Mouse (Mus musculus): ENCODE data around the gene Rpa1. TPM values are rescaled to one million over a fixed set of nuclear protein-coding genes. Genes with fewer than 3 reads are reported as not detected.

Rpa1 gene
- polyA plus RNA-seq, 1 experiment from 2014 or later, result 67.1 TPM

DNA sequence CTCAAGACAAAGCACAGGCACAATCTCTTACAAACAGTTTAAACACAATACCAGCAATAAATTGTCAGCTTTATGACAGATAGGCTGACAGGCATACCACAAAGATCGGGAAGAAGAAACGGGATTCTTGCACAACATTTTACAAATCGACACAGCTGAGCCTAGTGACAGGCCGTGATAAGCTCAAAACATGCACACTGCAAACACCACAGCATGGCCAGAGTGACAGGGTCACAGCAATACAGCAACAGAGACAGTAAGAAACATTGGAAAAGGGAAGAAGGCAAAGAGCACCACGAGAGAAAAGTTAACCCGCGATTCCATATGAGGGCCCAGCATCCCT is 22.2 kb downstream of the Rpa1 start:
- Histone ChIP-seq H3K4me2 (ENCODE audit: low read length) (no peak overlapping the region), H3K9ac (replicated peaks; ENCODE audit: low read depth, low read length) (no peak overlapping the region), H3K27me3 (replicated peaks; ENCODE audit: control insufficient read depth, insufficient read depth, low read length) (no peaks in the 10 kb centered on the region), H3K27ac (ENCODE audit: low read length) (no peak overlapping the region), H3K4me1 (replicated peaks; ENCODE audit: control insufficient read depth, insufficient read depth, low read length) (peaks cover 3% of the 10 kb centered on the region; the same call in 1 of the 2 replicates), H3K4me3 (replicated peaks; ENCODE audit: low read length) (no peak overlapping the region), H3K36me3 (ENCODE audit: control insufficient read depth, insufficient read depth) (peaks cover 5% of the 10 kb centered on the region), H3K9me3 (ENCODE audit: control insufficient read depth, low read length) (no peaks in the 10 kb centered on the region)
- ATAC-seq, result no peak
- 88% methylated on average over 7 of the region's 7 CpGs for WGBS

- no peak overlapping the region for H3K27ac ChIP-seq (ENCODE audit: low read length)
- no peaks in the 10 kb centered on the region for H3K9me3 ChIP-seq (ENCODE audit: control insufficient read depth, low read length)
- no peak overlapping the region for H3K9ac ChIP-seq (replicated peaks; ENCODE audit: low read depth, low read length)
- H3K27me3 ChIP-seq (replicated peaks; ENCODE audit: control insufficient read depth, insufficient read depth, low read length), result no peaks in the 10 kb centered on the region
- H3K4me1 ChIP-seq (replicated peaks; ENCODE audit: control insufficient read depth, insufficient read depth, low read length), result peaks cover 5% of the 10 kb centered on the region; the same call in 1 of the 2 replicates
- H3K4me3 ChIP-seq (replicated peaks; ENCODE audit: low read length), result no peak overlapping the region
- ATAC-seq, result no peak
- H3K36me3 ChIP-seq (ENCODE audit: control insufficient read depth, insufficient read depth), result peaks cover 5% of the 10 kb centered on the region
- H3K4me2 ChIP-seq (ENCODE audit: low read length), result no peak overlapping the region
- WGBS, result 75% methylated on average over 16 of the region's 16 CpGs
These were observed 22.8 kb downstream of the Rpa1 start for GRCm38 (mm10) chr11:75325116-75325968.

DNA sequence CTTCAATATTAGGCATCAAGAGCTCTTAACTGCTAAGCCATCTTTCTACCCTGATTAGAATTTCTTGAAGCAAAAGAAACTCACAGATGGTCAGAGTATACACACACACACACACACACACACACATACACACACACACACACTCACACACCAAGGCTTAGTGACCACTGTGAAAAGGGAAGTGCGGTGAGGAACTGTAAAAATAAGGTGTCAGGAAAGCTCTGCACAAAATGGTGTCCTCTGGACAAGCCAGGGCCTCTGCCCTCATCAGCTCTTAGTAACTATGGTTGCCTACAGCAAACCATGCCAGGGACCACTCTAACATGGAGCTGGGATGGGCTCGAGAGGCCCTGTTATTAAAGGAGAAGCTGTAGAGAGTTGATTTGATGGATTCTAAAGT is 23.7 kb downstream of the Rpa1 start:
- Histone ChIP-seq H3K27ac (ENCODE audit: low read length) (no peak overlapping the region), H3K27me3 (replicated peaks; ENCODE audit: control insufficient read depth, insufficient read depth, low read length) (no peaks in the 10 kb centered on the region), H3K9ac (replicated peaks; ENCODE audit: low read depth, low read length) (no peak overlapping the region), H3K36me3 (ENCODE audit: control insufficient read depth, insufficient read depth) (peaks cover 5% of the 10 kb centered on the region), H3K4me2 (ENCODE audit: low read length) (no peak overlapping the region), H3K4me1 (replicated peaks; ENCODE audit: control insufficient read depth, insufficient read depth, low read length) (peaks cover 5% of the 10 kb centered on the region; the same call in 1 of the 2 replicates), H3K9me3 (ENCODE audit: control insufficient read depth, low read length) (no peaks in the 10 kb centered on the region), H3K4me3 (replicated peaks; ENCODE audit: low read length) (no peak overlapping the region)
- no peak for ATAC-seq
- 91% methylated on average over 2 of the region's 2 CpGs for WGBS

DNA sequence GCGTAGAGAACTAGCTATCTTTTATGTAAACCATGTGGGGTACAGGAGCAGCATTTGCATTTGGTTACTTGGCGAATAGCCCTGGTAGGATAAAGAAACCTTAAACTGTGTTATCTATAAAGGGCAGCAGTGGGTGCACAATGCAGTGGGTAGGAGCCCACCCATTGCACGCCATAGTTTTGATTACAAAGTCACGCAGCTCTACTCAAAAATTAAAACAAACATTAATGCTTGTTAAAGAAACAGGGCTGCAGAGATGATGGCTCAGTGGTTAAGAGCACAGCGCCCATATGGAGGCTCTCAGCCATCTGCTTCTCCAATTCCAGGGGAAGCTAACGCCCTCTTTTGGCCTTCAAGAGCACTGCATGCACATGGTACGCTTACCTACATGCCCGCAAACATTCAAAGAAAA is 24.8 kb downstream of the Rpa1 start:
- peaks cover 4% of the 10 kb centered on the region for H3K36me3 ChIP-seq (ENCODE audit: control insufficient read depth, insufficient read depth)
- WGBS, result 77% methylated on average over 8 of the region's 8 CpGs
- H3K4me3 ChIP-seq (replicated peaks; ENCODE audit: low read length), result no peak overlapping the region
- no peak overlapping the region for H3K27ac ChIP-seq (ENCODE audit: low read length)
- H3K9ac ChIP-seq (replicated peaks; ENCODE audit: low read depth, low read length), result no peak overlapping the region
- no peak for ATAC-seq
- H3K27me3 ChIP-seq (replicated peaks; ENCODE audit: control insufficient read depth, insufficient read depth, low read length), result no peaks in the 10 kb centered on the region
- H3K9me3 ChIP-seq (ENCODE audit: control insufficient read depth, low read length), result no peaks in the 10 kb centered on the region
- H3K4me1 ChIP-seq (replicated peaks; ENCODE audit: control insufficient read depth, insufficient read depth, low read length), result peaks cover 11% of the 10 kb centered on the region; the same call in 1 of the 2 replicates
- no peak overlapping the region for H3K4me2 ChIP-seq (ENCODE audit: low read length)

DNA sequence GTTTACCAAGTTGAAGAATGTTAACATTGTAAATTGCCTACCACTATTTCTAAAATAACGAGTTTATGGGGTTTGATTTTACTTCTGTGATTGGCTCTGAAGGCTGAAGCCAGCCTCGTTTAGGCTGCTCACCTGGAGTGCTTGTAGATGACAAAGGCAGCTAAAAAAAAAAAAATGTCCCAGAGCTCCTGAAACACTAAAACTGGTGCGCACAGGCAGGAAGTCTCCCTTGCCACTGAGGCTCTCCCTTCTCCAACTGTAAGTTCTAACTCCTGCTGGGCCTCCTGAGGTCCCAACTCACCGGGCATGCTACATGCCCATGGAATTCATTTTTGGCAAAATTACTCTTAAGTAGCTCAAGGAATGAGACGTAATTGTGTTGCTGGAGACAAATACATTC is 28.9 kb downstream of the Rpa1 start:
- Histone ChIP-seq H3K9ac (replicated peaks; ENCODE audit: low read depth, low read length) (no peak overlapping the region), H3K4me2 (ENCODE audit: low read length) (no peak overlapping the region), H3K36me3 (ENCODE audit: control insufficient read depth, insufficient read depth) (peaks cover 4% of the 10 kb centered on the region; the same call in 1 of the 2 replicates), H3K27ac (ENCODE audit: low read length) (no peak overlapping the region), H3K4me3 (replicated peaks; ENCODE audit: low read length) (no peak overlapping the region), H3K27me3 (replicated peaks; ENCODE audit: control insufficient read depth, insufficient read depth, low read length) (no peaks in the 10 kb centered on the region), H3K9me3 (ENCODE audit: control insufficient read depth, low read length) (no peaks in the 10 kb centered on the region), H3K4me1 (replicated peaks; ENCODE audit: control insufficient read depth, insufficient read depth, low read length) (peaks cover 11% of the 10 kb centered on the region; the same call in 1 of the 2 replicates)
- ATAC-seq, result no peak
- WGBS, result 58% methylated on average over 5 of the region's 5 CpGs

DNA sequence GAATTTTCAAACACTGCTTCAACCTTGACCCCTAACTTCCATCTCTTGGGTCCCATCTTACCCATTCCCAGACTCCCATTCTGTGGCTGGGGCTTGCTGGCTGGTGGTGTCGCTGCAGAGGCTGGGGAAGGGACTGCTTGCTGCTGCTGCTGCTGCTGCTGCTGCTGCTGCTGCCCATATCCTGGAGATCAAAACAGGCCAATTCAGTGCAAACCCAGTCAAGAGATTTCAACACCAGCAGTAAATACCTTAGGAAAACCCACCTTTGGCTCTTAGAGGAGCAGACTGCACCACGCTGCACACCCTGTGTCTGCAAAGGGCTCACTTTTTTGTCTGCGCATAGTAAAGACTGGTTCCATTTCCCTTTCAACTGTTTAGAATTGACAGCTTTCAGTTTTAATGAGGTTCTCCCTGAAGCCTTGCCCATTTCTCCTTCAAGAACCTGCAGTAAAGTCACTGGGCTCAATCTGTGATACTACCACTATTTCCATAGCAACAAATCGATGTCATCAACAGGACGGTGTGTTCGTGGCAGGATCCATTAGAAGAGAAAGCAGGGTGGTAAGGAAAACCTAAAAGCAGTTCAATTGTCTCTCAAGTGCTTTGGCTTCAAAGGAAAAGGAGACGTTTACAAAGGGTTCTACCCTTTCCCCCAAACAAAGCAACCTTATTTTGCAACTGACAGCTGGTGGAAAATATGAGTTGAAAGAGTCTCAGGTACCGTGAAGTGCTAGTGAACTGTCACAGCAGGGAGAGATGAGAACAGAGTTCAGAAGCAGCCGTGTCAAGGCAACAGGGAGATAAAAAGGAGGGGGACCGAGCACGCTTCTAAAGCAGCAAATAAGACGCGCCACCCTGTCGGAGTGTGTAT is 29.5 kb downstream of the Rpa1 start:
- Histone ChIP-seq H3K4me3 (replicated peaks; ENCODE audit: low read length) (no peak overlapping the region), H3K4me1 (replicated peaks; ENCODE audit: control insufficient read depth, insufficient read depth, low read length) (peaks cover 11% of the 10 kb centered on the region; the same call in 1 of the 2 replicates), H3K36me3 (ENCODE audit: control insufficient read depth, insufficient read depth) (peaks cover 4% of the 10 kb centered on the region; the same call in 1 of the 2 replicates), H3K9me3 (ENCODE audit: control insufficient read depth, low read length) (no peaks in the 10 kb centered on the region), H3K9ac (replicated peaks; ENCODE audit: low read depth, low read length) (no peak overlapping the region), H3K4me2 (ENCODE audit: low read length) (no peak overlapping the region), H3K27me3 (replicated peaks; ENCODE audit: control insufficient read depth, insufficient read depth, low read length) (no peaks in the 10 kb centered on the region), H3K27ac (ENCODE audit: low read length) (no peak overlapping the region)
- no peak for ATAC-seq
- 46% methylated on average over 14 of the region's 14 CpGs for WGBS

DNA sequence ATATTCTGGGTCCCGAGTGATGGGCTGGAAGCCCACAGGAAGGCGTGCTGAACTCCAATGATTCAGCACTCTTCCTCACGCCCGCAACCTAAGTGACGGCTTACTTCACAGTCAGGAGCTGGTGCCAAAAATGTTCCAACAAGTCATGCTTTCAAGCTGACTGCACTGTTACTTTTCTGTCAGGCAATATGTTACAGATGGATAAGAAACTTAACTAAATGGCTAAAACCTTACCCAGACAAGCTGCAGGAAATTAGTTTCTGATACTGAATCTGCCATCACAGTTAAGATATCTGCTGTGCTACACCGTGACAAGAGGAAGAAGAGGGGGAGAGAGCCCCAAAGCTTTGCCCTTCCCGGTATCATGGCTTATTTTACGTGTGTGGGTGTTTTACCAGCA is 34.3 kb downstream of the Rpa1 start:
- 0 out of 2 replicates have a peak, but pooled peaks cover 5% of the 10 kb centered on the region for H3K4me1 ChIP-seq (replicated peaks; ENCODE audit: control insufficient read depth, insufficient read depth, low read length)
- ATAC-seq, result no peak
- H3K4me3 ChIP-seq (replicated peaks; ENCODE audit: low read length), result no peak overlapping the region
- H3K27me3 ChIP-seq (replicated peaks; ENCODE audit: control insufficient read depth, insufficient read depth, low read length), result no peaks in the 10 kb centered on the region
- 77% methylated on average over 8 of the region's 8 CpGs for WGBS
- H3K9me3 ChIP-seq (ENCODE audit: control insufficient read depth, low read length), result no peaks in the 10 kb centered on the region
- no peak overlapping the region for H3K27ac ChIP-seq (ENCODE audit: low read length)
- peaks cover 19% of the 10 kb centered on the region for H3K36me3 ChIP-seq (ENCODE audit: control insufficient read depth, insufficient read depth)
- no peak overlapping the region for H3K4me2 ChIP-seq (ENCODE audit: low read length)
- H3K9ac ChIP-seq (replicated peaks; ENCODE audit: low read depth, low read length), result no peak overlapping the region

DNA sequence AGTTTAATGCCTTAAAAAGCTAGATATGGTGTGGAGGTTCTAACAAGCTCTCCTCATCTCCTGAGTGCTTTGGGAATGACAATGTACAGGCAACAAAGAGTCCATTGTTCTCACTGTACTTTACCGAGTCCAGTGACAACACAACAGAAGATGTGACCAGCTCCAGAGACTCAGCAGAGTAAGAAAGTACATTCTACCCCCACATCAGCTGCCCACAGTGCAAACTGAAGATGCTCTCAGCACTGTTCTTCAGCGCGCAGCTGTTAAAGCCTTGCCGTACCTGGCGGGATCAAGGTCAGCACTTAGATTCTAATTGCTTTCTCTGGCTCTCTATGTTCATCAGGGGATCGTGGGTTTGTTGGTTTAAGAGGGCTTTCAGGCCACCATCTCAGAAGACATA is 36.4 kb downstream of the Rpa1 start:
- WGBS, result 83% methylated on average over 6 of the region's 6 CpGs
- H3K27me3 ChIP-seq (replicated peaks; ENCODE audit: control insufficient read depth, insufficient read depth, low read length), result no peaks in the 10 kb centered on the region
- no peaks in the 10 kb centered on the region for H3K9me3 ChIP-seq (ENCODE audit: control insufficient read depth, low read length)
- H3K4me3 ChIP-seq (replicated peaks; ENCODE audit: low read length), result no peak overlapping the region
- H3K27ac ChIP-seq (ENCODE audit: low read length), result no peak overlapping the region
- peaks cover 19% of the 10 kb centered on the region for H3K36me3 ChIP-seq (ENCODE audit: control insufficient read depth, insufficient read depth)
- H3K9ac ChIP-seq (replicated peaks; ENCODE audit: low read depth, low read length), result no peak overlapping the region
- no peaks in the 10 kb centered on the region for H3K4me1 ChIP-seq (replicated peaks; ENCODE audit: control insufficient read depth, insufficient read depth, low read length)
- ATAC-seq, result no peak
- H3K4me2 ChIP-seq (ENCODE audit: low read length), result no peak overlapping the region

GRCm38 (mm10) chr11:75310813-75311212 is 37.3 kb downstream of the Rpa1 start:
- no peak for ATAC-seq
- 91% methylated on average over 8 of the region's 8 CpGs for WGBS

More at GRCm38 (mm10) chr11:75310813-75311212, 37.3 kb downstream of the Rpa1 start:
- no peak overlapping the region for H3K27ac ChIP-seq (ENCODE audit: low read length)
- H3K36me3 ChIP-seq (ENCODE audit: control insufficient read depth, insufficient read depth), result peaks cover 19% of the 10 kb centered on the region
- H3K4me1 ChIP-seq (replicated peaks; ENCODE audit: control insufficient read depth, insufficient read depth, low read length), result no peaks in the 10 kb centered on the region
- no peaks in the 10 kb centered on the region for H3K27me3 ChIP-seq (replicated peaks; ENCODE audit: control insufficient read depth, insufficient read depth, low read length)
- no peak overlapping the region for H3K4me3 ChIP-seq (replicated peaks; ENCODE audit: low read length)
- H3K4me2 ChIP-seq (ENCODE audit: low read length), result no peak overlapping the region
- no peaks in the 10 kb centered on the region for H3K9me3 ChIP-seq (ENCODE audit: control insufficient read depth, low read length)
- H3K9ac ChIP-seq (replicated peaks; ENCODE audit: low read depth, low read length), result no peak overlapping the region
